Mouse (Mus musculus) cerebellum, adult 2 months (tissue): Measurements from ENCODE around the gene Zfp189.

Experiments used
- CTCF ChIP-seq: fragments of 200-500 bp; IDR thresholded peaks from 2 replicates; pipeline ENCODE4 v1.5.1; 2011; ENCODE audit warnings: low read depth, mild to moderate bottlenecking, control low read depth, low read length, moderate library complexity, borderline replicate concordance; ENCODE audit not compliant: insufficient read depth
- POLR2A ChIP-seq: fragments of 200-500 bp; IDR thresholded peaks from 2 replicates; pipeline ENCODE4 v1.6.1; 2011; ENCODE audit warnings: low read length, control low read depth, borderline replicate concordance; ENCODE audit not compliant: insufficient read depth

DNA sequence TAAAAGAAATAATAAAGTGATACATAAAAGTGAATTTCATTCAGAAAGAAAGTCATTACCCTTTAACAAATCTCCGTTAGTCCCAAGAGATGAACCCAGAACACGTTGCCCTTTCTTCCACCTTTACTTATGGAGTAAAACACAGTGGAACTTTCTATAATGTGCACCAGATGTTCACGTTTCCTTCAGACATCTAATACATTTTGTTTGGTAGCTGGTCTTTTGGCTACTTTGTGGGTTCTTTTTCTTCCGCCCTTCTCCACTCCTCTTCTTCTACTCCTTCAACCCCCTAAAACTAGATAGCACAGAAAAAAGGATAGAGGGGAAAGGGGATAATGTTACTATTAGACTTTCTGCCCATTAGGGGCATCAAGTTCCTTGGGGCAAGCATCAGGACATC is 8.3 kb upstream of the Zfp189 start:
- TF ChIP-seq CTCF (no peak), POLR2A (no peak)
